Mouse (Mus musculus) liver, embryonic 14.5 days (tissue): ENCODE results near the gene Gigyf2.

Experiments used
- CTCF ChIP-seq: IDR thresholded peaks from 2 replicates; pipeline ENCODE4 v1.5.1; 2016; ENCODE audit warnings: antibody characterized with exemption, low read depth, control low read depth
- EP300 ChIP-seq: IDR thresholded peaks from 2 replicates; pipeline ENCODE4 v1.6.1; 2016; ENCODE audit warnings: antibody characterized with exemption, low read depth

DNA sequence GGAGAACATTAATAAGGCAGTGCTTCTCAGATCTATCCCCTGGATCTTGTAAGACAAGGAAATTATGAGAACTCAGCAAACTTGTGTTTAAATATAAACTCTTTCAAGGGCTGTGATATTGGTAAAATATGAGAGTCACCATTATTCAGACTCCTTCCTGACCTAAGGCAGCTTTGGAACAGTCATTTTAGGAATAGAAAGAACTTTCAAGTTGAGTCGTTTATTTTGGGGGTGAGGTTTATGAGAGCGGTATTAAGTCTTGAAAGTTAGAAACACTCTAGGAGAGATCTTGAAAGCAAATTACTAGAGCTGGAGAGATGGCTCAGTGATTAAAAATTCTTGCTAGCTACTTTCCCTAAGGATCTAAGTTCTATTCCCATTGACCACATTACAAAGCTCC is 108.3 kb downstream of the Gigyf2 start:
- no peak for TF ChIP-seq CTCF
- TF ChIP-seq EP300, result no peak
